Mouse (Mus musculus) midbrain, embryonic 12.5 days (tissue): ENCODE results near the gene Srrm3. TPM values are rescaled to one million over a fixed set of nuclear protein-coding genes. Genes with fewer than 3 reads are reported as not detected.

ENCODE experiments used
- ATAC-seq: fragments of 200-750 bp; cut with Nextera tagmentation; 2 replicates; pipeline ENCODE4 v1.8.0; 2017; ENCODE audit warnings: low read depth, moderate TSS enrichment, moderate library complexity; ENCODE audit not compliant: low FRiP score
- H3K27ac ChIP-seq: fragments of 300-500 bp; sonication (generic); replicated peaks from 2 replicates; pipeline ENCODE4 v1.5.1; 2016; ENCODE audit warnings: mild to moderate bottlenecking
- H3K27me3 ChIP-seq: fragments of 300-500 bp; sonication (generic); 2 replicates; pipeline ENCODE4 v1.6.1; 2016; ENCODE audit warnings: mild to moderate bottlenecking
- H3K36me3 ChIP-seq: fragments of 300-500 bp; sonication (generic); 2 replicates; pipeline ENCODE4 v1.6.1; 2016
- H3K4me1 ChIP-seq: fragments of 300-500 bp; sonication (generic); 2 replicates; pipeline ENCODE4 v1.6.1; 2016
- H3K4me2 ChIP-seq: fragments of 300-500 bp; sonication (generic); replicated peaks from 2 replicates; pipeline ENCODE4 v1.6.1; 2016; ENCODE audit warnings: mild to moderate bottlenecking, moderate library complexity
- H3K4me3 ChIP-seq: fragments of 300-500 bp; sonication (generic); 2 replicates; pipeline ENCODE4 v1.5.1; 2016; ENCODE audit warnings: mild to moderate bottlenecking
- H3K9ac ChIP-seq: fragments of 300-500 bp; sonication (generic); replicated peaks from 2 replicates; pipeline ENCODE4 v1.6.1; 2016; ENCODE audit warnings: mild to moderate bottlenecking, moderate library complexity
- H3K9me3 ChIP-seq: fragments of 300-500 bp; sonication (generic); 2 replicates; pipeline ENCODE4 v1.6.1; 2016; ENCODE audit warnings: mild to moderate bottlenecking
- WGBS: fragments of 180-500 bp; shearing (Covaris S2); methylation state at CpG from one replicate; pipeline ENCODE4 v1.1.7; 2016; 5-methylcytosine and 5-hydroxymethylcytosine counted together
- polyA plus RNA-seq: library from polyadenylated mRNA; unstranded; fragments of >200 nt; fragmentation: Nextera tagmentation; extraction: Ambion mirVana; gene quantifications from 2 replicates; pipeline ENCODE4 v1.2.1, GENCODE M21; 2016

Gene Srrm3
- polyA plus RNA-seq, 1 experiment from 2014 or later: 72.1 TPM

DNA sequence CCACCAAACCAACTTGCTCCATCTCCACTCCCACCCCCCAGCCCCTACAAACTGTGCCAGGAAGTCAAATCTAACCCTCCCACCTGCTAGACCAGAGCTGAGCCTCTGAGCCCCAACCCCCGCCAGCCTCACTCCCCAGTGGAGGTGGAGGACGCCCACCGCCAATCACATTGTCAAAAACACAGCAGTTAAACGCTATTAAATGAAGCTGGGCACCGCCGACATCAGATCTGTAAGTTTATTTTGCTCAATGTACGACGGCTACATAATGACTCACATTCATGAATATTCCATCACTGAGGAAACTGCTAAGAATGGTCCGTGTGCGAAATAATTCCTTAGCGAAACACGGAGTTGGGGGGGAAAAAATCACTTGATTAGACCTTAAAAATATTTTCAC, 101.5 kb downstream of the Srrm3 start:
- 84% methylated on average over 12 of the region's 12 CpGs for WGBS
- no peaks in the 10 kb centered on the region for H3K27me3 ChIP-seq
- H3K4me2 ChIP-seq: no peak overlapping the region
- ATAC-seq: no peak
- no peak overlapping the region for H3K27ac ChIP-seq
- no peaks in the 10 kb centered on the region for H3K9me3 ChIP-seq
- H3K9ac ChIP-seq: no peak overlapping the region
- peaks cover 65% of the 10 kb centered on the region for H3K36me3 ChIP-seq
- peaks cover 27% of the 10 kb centered on the region for H3K4me1 ChIP-seq
- H3K4me3 ChIP-seq: no peak overlapping the region

DNA sequence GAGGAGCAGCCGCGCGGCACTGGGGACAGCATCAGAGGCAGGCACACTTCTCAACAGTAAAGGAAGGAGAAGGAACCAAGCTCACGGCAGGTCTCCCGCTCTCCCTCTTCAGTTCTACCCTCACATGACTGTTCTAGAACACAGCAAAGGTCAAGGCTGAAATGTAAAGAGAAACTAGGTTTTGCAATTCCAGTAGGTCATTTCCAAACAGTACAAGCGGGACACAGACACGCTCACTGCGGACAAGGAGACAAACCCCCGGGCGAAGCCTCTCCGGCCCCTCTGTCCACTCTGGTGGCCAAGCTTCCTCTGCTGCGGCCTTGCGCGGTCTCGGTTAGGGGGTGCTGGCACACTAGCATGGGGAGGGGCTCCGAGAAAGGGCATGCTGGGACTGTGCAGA, 102.3 kb downstream of the Srrm3 start:
- Histone ChIP-seq H3K36me3 (peaks cover 66% of the 10 kb centered on the region), H3K9me3 (no peaks in the 10 kb centered on the region), H3K9ac (no peak overlapping the region), H3K27me3 (no peaks in the 10 kb centered on the region), H3K4me3 (no peak overlapping the region), H3K27ac (no peak overlapping the region), H3K4me2 (no peak overlapping the region), H3K4me1 (peaks cover 22% of the 10 kb centered on the region)
- WGBS: 95% methylated on average over 16 of the region's 16 CpGs
- ATAC-seq: no peak

GRCm38 (mm10) chr5:135909646-135910045, 103.0 kb downstream of the Srrm3 start:
- ATAC-seq: no peak
- Histone ChIP-seq H3K9ac (no peak overlapping the region), H3K27ac (no peak overlapping the region), H3K4me3 (no peak overlapping the region), H3K9me3 (no peaks in the 10 kb centered on the region), H3K4me1 (peaks cover 18% of the 10 kb centered on the region), H3K4me2 (no peak overlapping the region), H3K36me3 (peaks cover 73% of the 10 kb centered on the region), H3K27me3 (no peaks in the 10 kb centered on the region)
- WGBS: 90% methylated on average over 10 of the region's 10 CpGs

DNA sequence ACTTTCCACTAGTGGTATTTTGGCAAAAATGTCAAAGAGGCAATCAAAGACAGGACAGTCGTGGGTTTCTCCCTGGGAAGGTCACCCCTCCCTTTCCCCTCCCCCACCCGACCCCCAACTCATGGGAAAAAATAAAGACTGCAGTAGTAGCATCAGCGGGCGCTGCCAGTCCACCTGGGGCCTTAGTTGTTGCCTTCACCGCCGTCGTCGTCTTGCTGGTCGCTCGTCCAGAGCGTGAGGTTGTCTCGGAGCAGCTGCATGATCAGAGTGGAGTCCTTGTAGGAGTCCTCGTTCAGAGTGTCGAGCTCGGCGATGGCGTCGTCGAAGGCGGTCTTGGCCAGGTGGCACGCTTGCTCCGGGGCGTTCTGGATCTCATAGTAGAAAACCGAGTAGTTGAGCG, 104.1 kb downstream of the Srrm3 start:
- Histone ChIP-seq H3K27me3 (no peaks in the 10 kb centered on the region), H3K9ac (no peak overlapping the region), H3K27ac (no peak overlapping the region), H3K4me1 (peaks cover 12% of the 10 kb centered on the region), H3K4me2 (no peak overlapping the region), H3K36me3 (peaks cover 77% of the 10 kb centered on the region), H3K9me3 (no peaks in the 10 kb centered on the region), H3K4me3 (no peak overlapping the region)
- WGBS: 96% methylated on average over 25 of the region's 25 CpGs
- no peak for ATAC-seq

DNA sequence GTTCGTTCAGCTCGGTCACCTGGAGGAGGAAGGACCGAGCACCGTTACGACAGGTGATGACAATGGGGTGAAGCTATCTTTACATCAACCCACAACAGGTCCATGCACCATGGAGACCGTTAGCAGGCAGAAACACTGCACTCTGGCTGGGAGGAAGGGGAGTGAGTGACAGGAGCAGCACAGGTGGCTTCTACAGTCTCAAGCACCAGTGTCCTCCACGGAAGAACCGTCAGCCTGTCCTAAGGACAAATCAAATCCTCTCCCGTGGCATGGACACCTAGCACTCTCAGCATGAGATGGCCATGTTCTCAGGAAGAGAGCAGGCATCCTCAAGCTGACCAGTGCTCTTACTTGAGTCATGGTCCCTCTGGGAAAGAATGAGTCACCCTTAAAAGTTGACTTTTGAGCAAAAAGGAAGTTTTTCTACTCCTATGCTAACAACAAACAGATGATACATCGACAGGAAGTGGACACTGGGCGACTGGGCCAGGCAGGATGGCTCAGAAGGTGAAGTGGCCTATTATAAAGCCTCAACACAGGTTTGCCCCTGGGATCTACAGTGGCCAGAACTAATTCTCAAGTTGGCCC, 105.0 kb downstream of the Srrm3 start:
- Histone ChIP-seq H3K9me3 (no peaks in the 10 kb centered on the region), H3K27me3 (no peaks in the 10 kb centered on the region), H3K36me3 (peaks cover 79% of the 10 kb centered on the region), H3K27ac (no peak overlapping the region), H3K4me1 (peaks cover 11% of the 10 kb centered on the region), H3K4me2 (no peak overlapping the region), H3K4me3 (no peak overlapping the region), H3K9ac (no peak overlapping the region)
- ATAC-seq: no peak
- 91% methylated on average over 11 of the region's 11 CpGs for WGBS

- H3K4me3 ChIP-seq: no peak overlapping the region
- H3K36me3 ChIP-seq: peaks cover 72% of the 10 kb centered on the region
- no peak for ATAC-seq
- H3K4me1 ChIP-seq: peaks cover 3% of the 10 kb centered on the region
- H3K4me2 ChIP-seq: no peak overlapping the region
- WGBS: 88% methylated on average over 5 of the region's 5 CpGs
- no peaks in the 10 kb centered on the region for H3K9me3 ChIP-seq
- H3K27ac ChIP-seq: no peak overlapping the region
- H3K9ac ChIP-seq: no peak overlapping the region
- no peaks in the 10 kb centered on the region for H3K27me3 ChIP-seq
Observed at GRCm38 (mm10) chr5:135913201-135913600, 106.5 kb downstream of the Srrm3 start.

DNA sequence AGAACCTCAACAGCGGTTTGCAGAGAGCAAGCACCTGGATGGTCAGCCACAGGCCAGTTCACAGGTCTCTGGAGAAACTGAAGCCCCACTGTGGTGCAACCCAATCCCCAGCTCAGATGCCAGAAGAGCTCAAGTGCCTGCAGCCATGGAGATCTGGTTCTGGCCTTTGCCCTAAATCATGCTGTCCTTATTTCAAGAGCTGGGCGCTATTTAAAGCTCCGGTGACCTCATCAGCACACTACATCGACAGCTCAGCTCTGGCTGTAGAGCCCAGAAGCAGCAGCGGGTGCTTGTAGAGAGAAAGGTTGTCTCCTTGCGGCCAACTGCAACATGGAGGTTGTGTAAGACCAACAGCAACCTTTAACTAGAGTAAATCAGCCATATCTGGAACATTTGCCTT, 107.5 kb downstream of the Srrm3 start:
- no peak overlapping the region for H3K4me3 ChIP-seq
- no peak for ATAC-seq
- H3K4me1 ChIP-seq: no peaks in the 10 kb centered on the region
- no peaks in the 10 kb centered on the region for H3K9me3 ChIP-seq
- no peak overlapping the region for H3K9ac ChIP-seq
- no peak overlapping the region for H3K4me2 ChIP-seq
- H3K36me3 ChIP-seq: peaks cover 72% of the 10 kb centered on the region
- 94% methylated on average over 6 of the region's 6 CpGs for WGBS
- H3K27ac ChIP-seq: no peak overlapping the region
- H3K27me3 ChIP-seq: no peaks in the 10 kb centered on the region

GRCm38 (mm10) chr5:135916051-135916565, 109.4 kb downstream of the Srrm3 start:
- no peak for ATAC-seq
- 93% methylated on average over 6 of the region's 6 CpGs for WGBS
- H3K9me3 ChIP-seq: no peaks in the 10 kb centered on the region
- no peak overlapping the region for H3K4me2 ChIP-seq
- H3K27ac ChIP-seq: no peak overlapping the region
- H3K36me3 ChIP-seq: peaks cover 70% of the 10 kb centered on the region
- no peaks in the 10 kb centered on the region for H3K27me3 ChIP-seq
- no peak overlapping the region for H3K9ac ChIP-seq
- H3K4me3 ChIP-seq: no peak overlapping the region
- H3K4me1 ChIP-seq: no peaks in the 10 kb centered on the region

DNA sequence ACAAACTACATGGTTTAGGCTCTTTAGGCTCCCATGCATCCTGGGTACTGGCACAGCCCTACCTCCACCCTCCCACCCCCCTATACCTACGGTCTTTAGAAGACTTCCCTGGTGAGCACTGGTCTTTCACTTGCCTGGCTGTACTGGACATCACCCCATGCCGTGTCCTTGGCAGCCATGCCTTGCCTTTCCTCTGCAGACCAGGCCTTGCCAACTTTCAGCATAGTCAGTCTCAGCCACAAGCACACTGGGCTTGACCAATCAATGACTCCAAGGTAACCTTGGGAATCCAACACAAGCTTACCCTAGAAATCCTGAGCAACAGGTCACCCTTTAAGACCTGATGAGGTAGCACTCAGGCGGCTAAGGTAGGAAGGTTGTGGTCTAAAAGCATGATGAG, 109.9 kb downstream of the Srrm3 start:
- WGBS: 96% methylated on average over 3 of the region's 3 CpGs
- Histone ChIP-seq H3K4me2 (no peak overlapping the region), H3K4me3 (no peak overlapping the region), H3K27me3 (no peaks in the 10 kb centered on the region), H3K27ac (no peak overlapping the region), H3K4me1 (no peaks in the 10 kb centered on the region), H3K9ac (no peak overlapping the region), H3K9me3 (no peaks in the 10 kb centered on the region), H3K36me3 (peaks cover 70% of the 10 kb centered on the region)
- ATAC-seq: no peak

DNA sequence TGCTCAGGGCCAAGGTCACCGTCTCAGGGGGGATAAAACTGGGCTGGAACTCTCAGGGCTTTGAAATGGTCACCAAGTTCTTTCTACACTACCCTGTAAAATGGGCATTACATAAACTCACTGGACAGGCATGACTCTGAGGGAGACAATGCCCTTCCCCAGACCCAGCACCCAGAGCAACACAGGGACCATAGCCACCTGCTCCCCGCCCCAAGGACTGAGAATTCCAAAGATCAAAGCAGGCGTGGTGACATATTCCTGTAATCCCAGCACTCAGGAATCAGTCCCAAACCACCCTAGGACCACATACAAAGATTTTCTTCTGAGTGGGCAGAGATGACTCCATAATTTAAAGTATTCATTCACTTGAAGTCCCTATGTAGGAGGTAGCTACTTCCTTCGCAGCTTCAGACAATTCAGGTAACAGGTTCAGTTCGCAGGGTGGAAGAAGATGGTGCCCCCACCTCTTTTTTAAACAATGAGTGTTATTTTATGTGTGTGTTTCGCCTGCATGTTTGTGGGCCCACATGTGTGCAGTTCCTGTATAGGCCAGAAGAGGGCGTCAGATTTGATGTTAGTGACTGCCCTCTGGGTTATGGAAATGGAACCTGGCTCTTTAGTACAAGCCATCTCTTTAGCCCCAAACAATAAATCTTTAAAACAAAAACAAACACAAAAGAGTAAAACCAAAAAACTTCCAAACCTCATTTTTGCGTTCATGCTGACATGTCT, 110.8 kb downstream of the Srrm3 start:
- Histone ChIP-seq H3K9me3 (no peaks in the 10 kb centered on the region), H3K27ac (no peak overlapping the region), H3K4me1 (no peaks in the 10 kb centered on the region), H3K4me3 (no peak overlapping the region), H3K36me3 (peaks cover 71% of the 10 kb centered on the region), H3K4me2 (no peak overlapping the region), H3K9ac (no peak overlapping the region), H3K27me3 (no peaks in the 10 kb centered on the region)
- WGBS: 94% methylated on average over 8 of the region's 8 CpGs
- no peak for ATAC-seq

DNA sequence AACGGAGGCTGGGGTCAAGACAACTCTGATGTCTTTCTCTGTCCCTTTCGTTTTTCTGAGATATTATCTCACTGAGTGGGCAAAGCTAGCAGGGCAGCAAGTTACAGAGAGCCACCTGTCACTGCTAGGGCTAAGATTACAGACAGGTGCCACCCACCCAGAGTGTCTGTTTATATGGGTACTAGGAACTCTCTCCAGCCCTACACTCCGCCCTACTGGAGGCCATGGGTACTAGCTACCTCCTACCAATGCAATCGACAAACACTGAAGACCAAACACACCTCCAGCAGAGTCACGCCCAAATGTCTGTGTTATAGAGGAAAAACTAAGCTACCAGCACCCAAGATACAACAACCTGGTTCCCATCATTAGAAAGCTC, 111.4 kb downstream of the Srrm3 start:
- Histone ChIP-seq H3K9me3 (no peaks in the 10 kb centered on the region), H3K9ac (no peak overlapping the region), H3K27ac (no peak overlapping the region), H3K27me3 (no peaks in the 10 kb centered on the region), H3K4me2 (no peak overlapping the region), H3K36me3 (peaks cover 71% of the 10 kb centered on the region), H3K4me3 (no peak overlapping the region), H3K4me1 (no peaks in the 10 kb centered on the region)
- 97% methylated on average over 5 of the region's 5 CpGs for WGBS
- no peak for ATAC-seq

DNA sequence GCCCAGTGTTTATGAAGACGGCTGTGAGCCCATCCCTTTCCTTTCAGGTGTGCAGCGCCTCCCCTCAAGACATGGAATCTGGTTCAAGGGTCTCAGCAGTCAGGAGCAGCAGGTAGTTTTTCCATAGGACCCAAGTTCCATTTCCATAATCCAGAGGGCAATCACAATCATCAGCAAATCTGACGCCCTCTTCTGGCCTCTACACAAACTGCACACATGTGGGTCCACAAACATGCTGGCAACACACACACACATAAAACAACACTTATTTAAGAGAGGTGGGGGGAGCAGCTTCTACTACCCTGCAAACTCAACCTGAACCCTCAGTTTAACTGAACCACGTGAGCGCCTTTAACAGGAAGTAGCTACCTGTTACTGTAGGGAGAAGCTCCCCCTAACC, 111.9 kb downstream of the Srrm3 start:
- ATAC-seq: no peak
- Histone ChIP-seq H3K36me3 (peaks cover 76% of the 10 kb centered on the region), H3K4me3 (no peak overlapping the region), H3K4me2 (no peak overlapping the region), H3K27ac (no peak overlapping the region), H3K4me1 (no peaks in the 10 kb centered on the region), H3K9ac (no peak overlapping the region), H3K27me3 (no peaks in the 10 kb centered on the region), H3K9me3 (no peaks in the 10 kb centered on the region)
- WGBS: 95% methylated on average over 5 of the region's 5 CpGs
